Mouse (Mus musculus) T-cell, adult 2 months (primary cell): ENCODE results near the gene Cfap43.
"Not testable (repeated sequence)": the region's sequence is repeated elsewhere in the genome, so short reads cannot be mapped to it uniquely, and the experiment has no call there.

Source experiments
- DNase-seq: peaks from one replicate; pipeline ENCODE4 v3.0.0; 2022; ENCODE audit warnings: low spot score

Cfap43 gene

GRCm38 (mm10) chr19:47853951-47854795 is 64.9 kb downstream of the Cfap43 start:
- DNase-seq = no peak

GRCm38 (mm10) chr19:47853053-47853452 is 66.0 kb downstream of the Cfap43 start:
- DNase-seq = no peak

GRCm38 (mm10) chr19:47852131-47852530 is 67.0 kb downstream of the Cfap43 start:
- DNase-seq = not testable (repeated sequence)

GRCm38 (mm10) chr19:47849735-47850134 is 69.4 kb downstream of the Cfap43 start:
- DNase-seq = no peak

GRCm38 (mm10) chr19:47841234-47841633 is 77.9 kb downstream of the Cfap43 start:
- DNase-seq = not testable (repeated sequence)

GRCm38 (mm10) chr19:47837527-47837901 is 81.6 kb downstream of the Cfap43 start:
- DNase-seq = no peak

- DNase-seq = peak; percentile 67
Measured at GRCm38 (mm10) chr19:47836701-47837526, 82.2 kb downstream of the Cfap43 start.

GRCm38 (mm10) chr19:47835776-47836175 is 83.3 kb downstream of the Cfap43 start:
- no peak for DNase-seq

- no peak for DNase-seq
Measured at GRCm38 (mm10) chr19:47834614-47835013, 84.5 kb downstream of the Cfap43 start.

- no peak for DNase-seq
Measured at GRCm38 (mm10) chr19:47832316-47832715, 86.8 kb downstream of the Cfap43 start.

GRCm38 (mm10) chr19:47831111-47831510 is 88.0 kb downstream of the Cfap43 start:
- no peak for DNase-seq

GRCm38 (mm10) chr19:47829913-47830450 is 89.1 kb downstream of the Cfap43 start:
- DNase-seq = no peak

- DNase-seq = no peak
Measured at GRCm38 (mm10) chr19:47824026-47824425, 95.1 kb downstream of the Cfap43 start.

- DNase-seq = no peak
Measured at GRCm38 (mm10) chr19:47822143-47822796, 96.8 kb downstream of the Cfap43 start.

- DNase-seq = no peak
Measured at GRCm38 (mm10) chr19:47821494-47821872, 97.6 kb downstream of the Cfap43 start.

- peak; percentile 48 for DNase-seq
Measured at GRCm38 (mm10) chr19:47820832-47821493, 98.1 kb downstream of the Cfap43 start.

GRCm38 (mm10) chr19:47817692-47818091 is 101.4 kb downstream of the Cfap43 start:
- DNase-seq = no peak

GRCm38 (mm10) chr19:47814721-47815120 is 104.4 kb downstream of the Cfap43 start:
- no peak for DNase-seq

GRCm38 (mm10) chr19:47812091-47812490 is 107.0 kb downstream of the Cfap43 start:
- no peak for DNase-seq

GRCm38 (mm10) chr19:47798583-47798982 is 120.5 kb downstream of the Cfap43 start:
- no peak for DNase-seq

- DNase-seq = no peak
Measured at GRCm38 (mm10) chr19:47796699-47797098, 122.4 kb downstream of the Cfap43 start.
